Mouse (Mus musculus) spleen, postnatal 14 days (tissue): ENCODE data around the gene Esp23.
"Not testable (repeated sequence)": the region's sequence is repeated elsewhere in the genome, so short reads cannot be mapped to it uniquely, and the experiment has no call there.

Source experiments
- DNase-seq, 2 experiments: peaks; one replicate each; pipeline ENCODE4 v3.0.0; 2021 to 2022; ENCODE audit warnings: low spot score in 2 of 2

The Esp23 gene

GRCm38 (mm10) chr17:39076937-39077336 lies at the start of gene Esp23:
Gene Esp23, minus strand, starts transcription at chr17:39077037.
- DNase-seq: no peak

- DNase-seq: not testable (repeated sequence)
Measured at GRCm38 (mm10) chr17:39107126-39107525, 30.3 kb upstream of the Esp23 start.

DNA sequence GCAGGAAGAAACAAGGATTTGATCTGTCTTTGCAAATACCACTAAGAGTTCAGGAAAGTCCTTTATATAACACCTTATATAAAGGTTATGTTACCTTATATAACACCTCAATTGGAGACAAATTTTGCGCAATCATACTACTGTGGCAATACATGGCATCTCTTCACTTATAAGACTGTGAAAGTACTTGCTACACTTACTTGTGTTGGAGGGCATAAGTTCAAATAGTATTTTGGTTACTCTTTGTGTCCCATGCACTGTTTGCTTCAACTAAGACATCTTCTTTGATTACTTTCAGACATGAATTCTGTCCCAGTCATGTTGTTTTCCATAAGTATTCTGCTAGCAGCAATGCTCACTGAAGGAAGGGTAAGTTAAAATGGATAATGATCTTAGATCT lies 18.2 kb upstream of the Esp23 start, which contains the start of gene Esp22:
TSS of gene Esp22 (plus strand) at position 301 of the 400 bp plus-strand sequence.
- no peak for DNase-seq

DNA sequence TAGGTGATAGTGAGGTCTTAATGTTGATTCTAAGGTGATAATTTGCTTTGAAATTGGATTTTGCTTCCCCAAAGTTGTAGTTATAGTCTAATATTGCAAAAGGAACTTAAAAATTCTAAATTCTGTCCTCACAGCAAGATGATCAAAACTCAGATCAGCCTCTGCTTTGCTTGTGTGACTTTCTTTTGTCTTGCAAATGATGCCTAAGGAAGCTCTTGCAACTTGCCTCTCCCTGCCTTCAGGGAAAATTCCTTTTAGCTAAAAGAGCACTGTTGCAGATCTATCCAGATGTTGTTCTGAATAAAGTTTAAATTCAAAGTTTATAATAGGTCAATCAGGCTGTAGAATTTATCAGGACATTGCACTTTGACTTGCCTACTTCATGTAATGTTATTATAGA lies 13.2 kb downstream of the Esp23 start:
- no peak for DNase-seq

DNA sequence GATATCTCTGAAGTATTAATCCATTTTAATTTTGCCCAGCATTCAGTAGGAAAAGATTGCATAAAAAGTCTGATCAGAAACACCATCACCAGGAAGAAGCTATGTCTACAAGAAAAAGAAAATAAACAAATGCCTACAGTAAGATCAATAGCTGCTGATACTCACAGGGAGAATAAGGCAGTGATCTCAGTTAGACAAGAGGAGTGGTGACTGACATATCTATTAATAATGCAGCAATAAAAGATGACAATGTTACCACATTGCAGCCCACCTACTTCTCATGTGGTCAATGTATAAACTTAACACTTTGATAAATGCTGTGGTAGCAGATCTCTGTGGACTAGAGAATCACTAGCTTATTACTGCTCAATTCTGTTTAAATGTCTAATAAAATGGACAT lies 33.6 kb downstream of the Esp23 start, which contains the start of gene Gm21903:
TSS of gene Gm21903 (minus strand) at position 101 of the 400 bp plus-strand sequence.
- DNase-seq: no peak

DNA sequence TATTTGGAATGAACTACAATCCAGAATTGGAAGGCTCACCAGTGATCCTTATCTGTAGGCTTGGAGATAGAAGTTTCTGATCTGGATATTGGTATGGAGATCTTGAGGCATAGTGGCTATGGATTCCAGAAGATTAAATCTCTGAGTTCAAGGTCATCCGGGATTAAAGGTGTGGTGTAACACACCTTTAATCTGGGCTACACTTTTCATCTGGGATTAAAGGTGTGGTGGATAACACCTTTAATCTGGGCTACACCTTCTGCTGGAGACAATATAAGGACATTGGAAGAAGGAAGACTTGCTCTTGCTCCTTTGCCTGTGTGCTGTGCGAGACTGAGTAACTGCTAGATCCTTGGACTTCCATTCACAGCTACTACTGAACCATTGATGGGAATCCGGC lies 40.4 kb downstream of the Esp23 start, which contains the start of gene Esp24:
TSS of gene Esp24 (plus strand) at position 301 of the 400 bp plus-strand sequence.
- not testable (repeated sequence) for DNase-seq
